Mouse (Mus musculus): ENCODE data around the gene Vps18.

DNA sequence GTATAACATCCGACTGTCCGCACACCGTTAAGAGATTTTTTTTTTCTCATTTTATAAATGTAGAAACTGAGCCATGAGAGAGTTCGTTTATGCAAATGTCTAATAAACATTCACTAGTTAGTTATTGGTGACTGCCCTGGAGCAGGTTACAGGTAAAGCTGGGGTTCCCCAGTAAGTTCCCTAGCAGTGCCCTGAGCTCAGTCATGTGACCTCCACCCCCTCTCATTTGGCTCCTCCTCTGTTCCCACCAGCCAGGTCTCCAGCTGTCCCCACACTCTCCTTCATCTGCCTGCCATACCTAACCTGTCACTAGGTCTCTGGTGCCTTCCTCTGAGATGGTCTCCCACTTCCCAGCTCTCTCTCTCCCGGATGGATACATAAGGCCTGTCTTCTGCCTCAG, 1.2 kb upstream of the Vps18 start:
- TF ChIP-seq EP300 (optimal IDR thresholded peaks at IDR 0.05), result no peak
- no peak for TF ChIP-seq CTCF (IDR thresholded peaks at IDR 0.05; ENCODE audit: low read depth)

Measured in stomach, postnatal 0 days (tissue).